Mouse (Mus musculus) gastrocnemius, adult 18-20 months (tissue): Measurements from ENCODE around the gene Dpm3. TPM values are rescaled to one million over a fixed set of nuclear protein-coding genes. Genes with fewer than 3 reads are reported as not detected.

Experiments
- microRNA-seq: library from miRNA; unstranded; fragments of <30 nt; microRNA quantifications from one replicate; pipeline ENCODE4 v1.2.0, GENCODE M21; 2021
- total RNA-seq, 2 experiments: library from RNA; stranded (reverse); gene quantifications; 2 replicates each; pipeline ENCODE4 v1.2.3; 2021

Gene Dpm3
- total RNA-seq, 2 experiments from 2014 or later, result 22.6 to 24.3 TPM

Small RNAs within 50 kb of the gene (microRNA-seq; reads per million reads assigned to microRNA genes)
- 29.0 reads per million, percentile 41 among the genes with 10 or more reads in this experiment for gene Mir92b

Other genes starting within 250 kb of the Dpm3 start
- gene Rusc1, start 166.0 kb upstream of the Dpm3 start, total RNA-seq, result 10 to 100 TPM; 15.4 to 20.2 TPM
- not detected for gene Gm43738, start 158.3 kb upstream of the Dpm3 start, total RNA-seq
- 10 to 100 TPM; 27.2 to 27.8 TPM for gene Fdps, start 157.4 kb upstream of the Dpm3 start, total RNA-seq
- not detected for gene Pklr, start 123.2 kb upstream of the Dpm3 start, total RNA-seq
- under 1 TPM; 0.14 to 0.26 TPM for gene Hcn3, start 99.2 kb upstream of the Dpm3 start, total RNA-seq
- 10 to 100 TPM; 16.6 to 18.6 TPM for gene Clk2, start 94.6 kb upstream of the Dpm3 start, total RNA-seq
- 10 to 100 TPM; 37.8 to 38.4 TPM for gene Scamp3, start 81.9 kb upstream of the Dpm3 start, total RNA-seq
- gene Fam189b, start 76.2 kb upstream of the Dpm3 start, total RNA-seq, result 10 to 100 TPM; 16.5 to 22.2 TPM
- 10 to 100 TPM; 15.5 to 17.8 TPM for gene Gba, start 56.4 kb upstream of the Dpm3 start, total RNA-seq
- gene Thbs3, start 44.2 kb upstream of the Dpm3 start, total RNA-seq, result 1 to 10 TPM; 3.6 to 9.2 TPM
- gene Mtx1, start 32.3 kb upstream of the Dpm3 start, total RNA-seq, result 10 to 100 TPM; 45.4 to 46.7 TPM
- gene Muc1, start 30.3 kb upstream of the Dpm3 start, total RNA-seq, result under 1 TPM; 0.18 to 0.40 TPM
- 10 to 100 TPM; 70.2 to 74.5 TPM for gene Krtcap2, start 13.4 kb upstream of the Dpm3 start, total RNA-seq
- gene Trim46, start 13.0 kb upstream of the Dpm3 start, total RNA-seq, result under 1 TPM; 0.14 to 0.31 TPM
- gene Slc50a1, start 11.2 kb downstream of the Dpm3 start, total RNA-seq, result 1 to 10 TPM; 7.0 to 8.9 TPM
- gene Efna1, start 21.8 kb downstream of the Dpm3 start, total RNA-seq, result 10 to 100 TPM in 1 of 2 experiments, 1 to 10 TPM in 1; 5.7 to 18.8 TPM
- not detected for gene Efna3, start 63.6 kb downstream of the Dpm3 start, total RNA-seq
- gene Efna4, start 78.7 kb downstream of the Dpm3 start, total RNA-seq, result not detected
- 10 to 100 TPM; 16.9 to 26.1 TPM for gene Adam15, start 90.6 kb downstream of the Dpm3 start, total RNA-seq
- gene Dcst2, start 102.6 kb downstream of the Dpm3 start, total RNA-seq, result not detected
- gene Dcst1, start 105.9 kb downstream of the Dpm3 start, total RNA-seq, result not detected
- 10 to 100 TPM; 26.4 to 28.3 TPM for gene Zbtb7b, start 135.4 kb downstream of the Dpm3 start, total RNA-seq
- under 1 TPM in 1 of 2 experiments, not detected in 1; 0.59 TPM for gene Lenep, start 143.4 kb downstream of the Dpm3 start, total RNA-seq
- 10 to 100 TPM; 45.2 to 51.6 TPM for gene Flad1, start 152.5 kb downstream of the Dpm3 start, total RNA-seq
- 1 to 10 TPM; 2.2 to 2.7 TPM for gene Cks1b, start 159.0 kb downstream of the Dpm3 start, total RNA-seq
- gene Shc1, start 159.1 kb downstream of the Dpm3 start, total RNA-seq, result 10 to 100 TPM; 14.7 to 19.1 TPM
- 10 to 100 TPM in 1 of 2 experiments, 1 to 10 TPM in 1; 7.8 to 11.6 TPM for gene Pygo2, start 170.9 kb downstream of the Dpm3 start, total RNA-seq
- gene Pbxip1, start 177.3 kb downstream of the Dpm3 start, total RNA-seq, result 100 to 1,000 TPM; 226 to 236 TPM
- 1 to 10 TPM; 8.7 to 9.2 TPM for gene Pmvk, start 195.2 kb downstream of the Dpm3 start, total RNA-seq